Mouse (Mus musculus): ENCODE results near the gene Oas3.

DNA sequence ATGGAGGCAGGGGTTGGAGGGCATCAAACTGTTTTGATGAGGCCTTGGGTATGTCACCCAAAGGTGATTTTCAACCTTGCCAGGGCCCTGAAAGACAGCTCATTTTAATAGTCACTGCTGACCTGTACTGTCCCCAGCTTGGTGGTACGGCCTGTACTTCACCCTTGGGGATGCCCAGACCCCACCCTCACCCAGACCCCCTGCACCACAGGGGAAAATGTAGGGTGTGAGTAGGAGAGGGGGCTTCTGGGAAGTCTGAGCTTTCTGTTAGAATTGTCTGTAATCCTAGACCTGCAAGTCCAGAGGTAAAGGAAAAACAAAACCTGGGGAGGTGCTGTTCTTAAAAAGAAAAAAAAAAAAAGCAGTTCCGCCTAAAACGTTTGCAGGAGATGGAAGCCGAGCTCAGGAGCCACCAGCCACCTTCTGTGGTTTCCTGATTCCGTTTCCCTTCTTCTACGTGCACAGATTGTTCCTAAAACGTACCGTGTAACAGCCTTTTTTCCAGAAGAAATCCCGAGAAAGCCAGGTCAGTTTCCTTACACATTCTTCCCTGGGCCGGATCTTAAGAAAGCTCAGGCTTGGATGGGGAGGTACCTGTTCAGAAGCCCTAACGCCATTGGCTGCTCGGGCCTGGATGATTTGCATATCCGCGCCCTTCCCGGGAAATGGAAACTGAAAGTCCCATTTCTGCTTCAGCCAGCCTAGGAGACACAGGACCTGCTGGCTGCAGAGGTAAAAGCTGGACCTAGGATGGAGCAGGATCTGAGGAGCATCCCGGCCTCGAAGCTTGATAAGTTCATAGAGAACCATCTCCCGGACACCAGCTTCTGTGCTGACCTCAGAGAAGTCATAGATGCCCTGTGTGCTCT is 34.7 kb upstream of the Oas3 start, which contains the start of gene Oas1c:
- TF ChIP-seq CTCF (IDR thresholded peaks at IDR 0.05; ENCODE audit: insufficient read depth, low read depth, low read length) = no peak
- TF ChIP-seq POLR2A (IDR thresholded peaks at IDR 0.05; ENCODE audit: insufficient read depth, low read depth, low read length) = no peak

All from olfactory bulb, adult 2 months (tissue).